Mouse (Mus musculus) fat pad, adult 2 months (tissue): ENCODE results near the gene Gm21188.
"Not testable (repeated sequence)": the region's sequence is repeated elsewhere in the genome, so short reads cannot be mapped to it uniquely, and the experiment has no call there.

Experiments
- DNase-seq: peaks from one replicate; pipeline ENCODE4 v3.0.0-alpha.2; 2011; ENCODE audit warnings: low read depth, low spot score; ENCODE audit errors: extremely low read depth

Gm21188 gene

DNA sequence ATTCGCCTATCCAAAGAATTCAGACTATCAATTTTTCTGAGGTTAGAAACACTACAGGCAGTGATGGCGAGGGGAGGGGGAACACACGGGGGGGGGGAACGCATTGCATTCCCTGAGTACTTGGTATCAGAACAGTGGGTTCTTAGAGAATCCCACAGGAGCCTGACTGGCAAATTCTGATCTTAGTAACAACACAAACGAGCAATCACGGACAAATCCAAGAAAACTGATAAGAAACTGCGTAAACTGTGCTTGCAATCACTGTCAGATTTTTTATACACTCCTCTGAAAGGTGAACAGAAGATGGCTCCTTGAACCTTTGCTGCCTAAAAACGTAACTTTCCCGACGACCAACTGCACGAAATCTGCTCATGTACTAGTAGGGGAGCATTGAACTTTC lies 24.6 kb downstream of the Gm21188 start:
- DNase-seq: not testable (repeated sequence)

DNA sequence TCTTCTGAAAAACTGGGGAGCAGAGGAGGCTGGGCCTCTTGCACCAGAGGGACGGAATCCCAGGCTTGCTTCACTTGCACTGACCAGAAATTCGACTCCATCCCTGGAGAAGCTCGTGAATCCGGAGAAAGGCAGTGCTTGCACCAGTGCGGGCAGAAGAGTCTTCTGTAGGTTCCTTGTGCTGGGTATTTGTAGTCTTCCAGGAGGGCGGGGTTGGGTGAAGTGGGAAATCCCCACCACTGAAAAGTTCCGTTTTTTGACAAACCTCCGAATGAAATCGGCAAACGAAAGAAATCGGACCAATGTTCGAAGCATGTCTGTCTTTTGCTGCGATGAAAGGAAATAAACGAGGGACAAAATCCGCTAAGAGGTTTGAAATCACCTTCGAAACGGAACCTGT lies 25.1 kb downstream of the Gm21188 start, which contains the start of gene Gm36079:
Gene Gm36079, minus strand, starts transcription at position 101 of the 400 bp plus-strand sequence.
- DNase-seq: not testable (repeated sequence)

DNA sequence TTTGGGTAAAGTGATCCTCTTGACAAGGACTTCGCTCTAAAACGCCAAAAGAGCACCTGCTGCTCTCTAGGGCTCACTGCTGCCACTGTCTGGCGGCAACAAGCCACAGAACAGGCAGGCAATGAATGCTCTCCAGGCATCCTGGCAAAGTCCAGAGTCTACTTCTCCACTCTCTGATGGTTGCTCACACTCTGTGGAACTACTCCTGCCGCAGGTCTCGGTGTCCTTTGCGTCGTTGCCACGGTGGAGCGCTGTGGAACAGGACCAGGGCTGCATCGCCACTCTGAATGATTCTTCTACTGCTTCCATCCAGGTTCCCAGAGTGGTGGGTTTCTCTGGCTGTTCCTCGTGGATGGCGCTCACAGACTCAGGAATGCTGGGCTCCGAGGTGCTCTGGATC lies 25.6 kb downstream of the Gm21188 start:
- DNase-seq: not testable (repeated sequence)

DNA sequence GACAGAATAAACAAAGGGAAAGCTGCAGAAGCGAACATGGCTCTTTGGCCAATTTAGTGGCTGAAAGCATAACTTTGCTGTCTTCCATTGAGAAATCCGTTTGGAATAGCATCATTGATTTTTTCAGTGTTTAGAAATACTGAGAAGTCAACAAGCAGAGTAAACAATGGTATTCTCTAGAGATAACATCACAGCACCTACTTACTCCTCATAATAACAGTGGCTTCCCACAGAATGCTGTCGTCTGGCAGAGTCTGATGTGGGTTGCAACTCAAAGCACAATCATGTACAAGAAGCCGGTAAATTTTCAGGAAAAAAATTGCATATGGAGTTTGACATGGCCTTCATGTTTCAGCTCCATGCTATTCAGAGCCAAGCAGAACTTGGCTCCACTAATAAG lies 26.4 kb downstream of the Gm21188 start:
- not testable (repeated sequence) for DNase-seq

DNA sequence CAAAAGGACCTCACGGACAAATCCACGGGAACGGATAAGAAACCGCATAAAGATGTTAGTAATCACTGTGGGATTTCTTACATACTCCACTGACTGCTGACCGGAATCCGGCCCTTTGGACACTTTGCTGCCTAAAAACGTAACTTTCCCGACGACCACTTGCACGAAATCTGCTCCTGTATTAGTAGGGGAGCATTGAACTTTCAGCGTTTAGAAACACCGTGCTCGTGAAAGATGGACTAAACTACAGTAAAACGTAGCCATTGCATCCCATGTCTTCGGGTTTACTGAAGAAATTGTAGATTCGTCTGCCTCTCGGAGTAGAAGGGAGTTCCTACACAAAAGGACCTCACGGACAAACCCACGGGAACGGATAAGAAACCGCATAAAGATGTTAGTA lies 27.0 kb downstream of the Gm21188 start:
- not testable (repeated sequence) for DNase-seq

DNA sequence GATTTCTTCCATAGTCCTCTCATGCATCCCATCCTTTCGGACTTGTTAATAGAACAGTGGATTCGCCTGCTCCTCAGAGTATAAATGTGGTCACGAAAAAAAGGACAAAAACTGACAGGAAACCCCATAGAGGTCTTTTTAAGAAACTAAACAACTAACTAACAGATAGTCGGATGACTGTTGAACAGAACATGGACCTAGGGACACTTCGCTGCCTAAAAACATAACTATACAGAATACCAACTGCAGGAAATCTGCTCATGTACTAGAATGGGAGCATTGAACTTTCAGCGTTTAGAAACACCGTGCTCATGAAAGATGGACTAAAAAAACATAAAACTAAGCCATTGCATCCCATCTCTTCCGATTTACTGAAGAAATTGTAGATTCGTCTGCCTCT lies 27.4 kb downstream of the Gm21188 start:
- not testable (repeated sequence) for DNase-seq

DNA sequence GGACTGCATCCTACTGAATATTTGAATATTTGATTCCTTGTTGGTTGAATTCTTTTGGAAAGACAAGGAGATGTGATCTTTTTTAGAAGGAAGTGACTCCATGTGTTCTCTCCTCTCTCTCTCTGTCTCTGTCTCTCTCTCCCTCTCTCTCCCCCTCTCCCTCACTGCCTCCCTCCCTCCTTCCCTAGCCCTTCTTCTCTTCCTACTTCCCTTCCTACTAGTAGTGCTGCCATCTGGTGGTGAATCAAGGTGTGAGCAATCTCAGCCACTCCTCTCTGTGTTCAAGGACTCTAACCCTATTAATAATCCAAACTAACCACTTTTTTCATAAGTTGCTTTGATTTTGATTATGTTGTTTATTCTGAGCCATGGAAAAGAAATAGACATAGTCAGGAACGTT lies 30.5 kb downstream of the Gm21188 start:
- DNase-seq: not testable (repeated sequence)

DNA sequence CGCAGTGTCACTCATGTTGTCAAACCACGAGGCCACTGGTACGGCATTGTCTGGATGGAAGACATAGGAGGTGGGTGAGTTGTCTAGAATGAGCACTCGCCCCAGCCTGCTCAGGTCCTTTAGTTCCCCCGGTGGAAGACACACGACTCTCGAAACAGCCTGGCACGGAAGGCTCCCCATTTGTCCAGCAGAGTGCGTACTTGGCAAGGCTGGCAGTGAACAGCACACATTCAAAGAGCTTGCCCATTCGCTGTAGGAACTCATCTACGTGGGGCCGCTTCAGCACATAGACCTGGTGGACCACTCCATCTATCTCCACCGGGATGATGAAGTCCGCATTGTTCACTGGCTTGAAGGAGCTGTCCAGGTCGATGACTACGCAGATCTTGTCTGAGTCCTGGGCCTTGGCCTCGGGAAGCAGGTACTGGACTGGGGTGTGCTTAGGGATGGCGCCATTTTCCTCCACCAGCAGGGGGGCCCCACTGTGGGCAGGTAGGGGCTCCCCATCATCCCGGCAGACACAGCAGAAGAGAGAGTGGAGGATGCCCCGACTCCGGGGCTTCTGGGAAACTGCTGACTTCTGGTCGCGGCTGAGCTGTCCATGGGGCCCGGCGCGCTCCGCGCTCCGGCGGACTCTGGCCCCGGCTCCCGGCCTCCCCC lies 36.5 kb downstream of the Gm21188 start:
- not testable (repeated sequence) for DNase-seq

DNA sequence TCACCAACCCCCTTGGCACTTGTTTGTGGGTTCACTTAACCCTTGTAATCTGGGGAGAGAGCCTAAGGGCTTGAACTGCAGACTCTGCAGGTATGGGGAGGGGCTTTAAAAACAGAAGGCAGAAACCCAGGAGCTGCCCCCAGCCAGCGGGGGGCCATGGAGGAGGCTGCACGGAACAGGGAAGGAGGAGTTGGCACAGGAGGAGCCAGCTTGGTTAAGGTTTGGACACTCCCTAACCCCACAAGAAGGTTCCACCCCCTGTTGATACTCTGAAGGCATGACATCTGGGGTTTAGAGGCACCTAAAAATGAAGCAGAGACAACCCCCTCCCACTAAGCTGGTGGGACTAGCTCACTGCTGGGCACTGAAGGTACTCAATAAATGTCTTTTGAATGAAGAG lies 38.0 kb downstream of the Gm21188 start:
- not testable (repeated sequence) for DNase-seq

DNA sequence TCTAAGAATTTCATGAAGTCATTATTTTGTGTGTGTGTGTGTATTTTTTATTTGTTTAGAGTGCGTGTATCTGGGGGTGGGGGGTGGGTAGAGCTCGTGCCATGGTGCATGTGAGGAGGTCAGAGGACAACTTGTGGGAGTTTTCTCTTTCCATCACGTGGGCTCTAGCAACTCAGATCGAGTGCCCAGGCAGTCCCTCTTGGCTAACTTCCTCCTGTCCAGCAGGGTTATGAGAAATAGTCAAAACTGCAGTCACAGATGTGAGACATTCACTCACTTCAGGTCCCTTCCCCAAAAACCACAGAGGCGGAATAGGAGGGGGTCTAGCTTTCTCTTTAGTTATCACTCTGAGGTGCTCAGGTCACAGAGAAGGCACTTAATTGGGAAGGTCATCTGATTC lies 38.5 kb downstream of the Gm21188 start:
- DNase-seq: not testable (repeated sequence)

DNA sequence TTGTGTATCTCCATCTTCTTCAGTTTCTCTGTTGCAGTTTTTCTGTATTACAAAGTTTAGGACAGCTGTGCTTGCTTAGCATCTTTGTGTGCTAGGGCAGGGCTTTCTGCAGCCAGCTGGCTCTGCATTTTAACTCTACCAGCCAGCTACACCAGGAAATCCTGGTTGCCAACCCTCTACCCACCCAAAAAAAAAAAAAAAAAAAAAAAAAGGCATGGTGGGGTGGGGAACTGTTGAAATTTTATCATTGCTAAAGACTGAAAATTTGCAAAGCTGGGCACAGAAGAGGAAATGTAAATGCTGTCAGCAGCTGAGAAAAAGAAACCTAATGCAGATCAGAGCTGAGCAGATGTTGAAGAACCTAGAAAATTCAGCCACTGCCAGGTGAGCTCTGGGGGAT lies 41.9 kb downstream of the Gm21188 start:
- not testable (repeated sequence) for DNase-seq

DNA sequence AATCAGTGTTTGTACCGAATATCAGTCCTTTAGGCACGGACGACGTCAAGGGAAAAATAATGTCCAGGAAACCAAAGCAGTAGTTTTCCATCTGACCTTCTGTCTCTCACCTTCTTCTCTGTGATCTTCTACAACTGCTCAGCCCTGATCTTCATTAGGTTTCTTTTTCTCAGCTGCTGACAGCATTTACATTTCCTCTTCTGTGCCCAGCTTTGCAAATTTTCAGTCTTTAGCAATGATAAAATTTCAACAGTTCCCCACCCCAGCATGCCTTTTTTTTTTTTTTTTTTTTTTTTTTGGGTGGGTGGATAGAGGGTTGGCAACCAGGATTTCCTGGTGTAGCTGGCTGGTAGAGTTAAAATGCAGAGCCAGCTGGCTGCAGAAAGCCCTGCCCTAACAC lies 52.8 kb downstream of the Gm21188 start:
- not testable (repeated sequence) for DNase-seq

DNA sequence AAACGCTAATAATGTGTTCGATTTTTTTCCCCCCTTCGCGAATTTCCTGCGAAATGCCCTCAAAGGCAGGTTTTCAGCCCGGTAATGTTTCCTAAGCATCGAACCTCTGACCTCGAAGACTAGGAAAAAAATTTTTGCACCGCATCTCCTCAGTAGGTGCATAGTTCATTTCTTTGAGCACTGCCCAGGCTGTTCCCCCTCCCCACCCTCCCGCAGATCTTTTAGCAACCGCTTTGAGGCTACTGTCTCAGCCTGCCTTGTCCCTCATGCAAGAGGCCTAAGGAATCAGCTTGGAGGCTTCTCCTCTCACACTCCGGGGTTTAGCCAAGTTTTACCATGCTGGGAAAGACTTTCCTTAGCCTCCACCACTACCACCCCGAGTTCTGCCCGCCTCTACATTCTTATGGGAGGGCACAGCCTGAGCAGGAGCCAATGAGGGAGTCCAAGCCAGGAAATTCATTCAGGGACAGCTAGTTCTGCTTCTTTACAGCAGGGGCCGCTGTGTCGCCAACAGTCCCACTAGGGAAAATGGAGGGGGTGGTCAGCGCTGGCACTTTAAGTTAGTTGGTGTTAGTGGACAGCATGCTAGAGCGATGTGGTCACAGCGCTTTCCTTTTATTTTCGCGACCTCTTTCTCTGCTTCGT lies 53.4 kb downstream of the Gm21188 start:
- DNase-seq: not testable (repeated sequence)

DNA sequence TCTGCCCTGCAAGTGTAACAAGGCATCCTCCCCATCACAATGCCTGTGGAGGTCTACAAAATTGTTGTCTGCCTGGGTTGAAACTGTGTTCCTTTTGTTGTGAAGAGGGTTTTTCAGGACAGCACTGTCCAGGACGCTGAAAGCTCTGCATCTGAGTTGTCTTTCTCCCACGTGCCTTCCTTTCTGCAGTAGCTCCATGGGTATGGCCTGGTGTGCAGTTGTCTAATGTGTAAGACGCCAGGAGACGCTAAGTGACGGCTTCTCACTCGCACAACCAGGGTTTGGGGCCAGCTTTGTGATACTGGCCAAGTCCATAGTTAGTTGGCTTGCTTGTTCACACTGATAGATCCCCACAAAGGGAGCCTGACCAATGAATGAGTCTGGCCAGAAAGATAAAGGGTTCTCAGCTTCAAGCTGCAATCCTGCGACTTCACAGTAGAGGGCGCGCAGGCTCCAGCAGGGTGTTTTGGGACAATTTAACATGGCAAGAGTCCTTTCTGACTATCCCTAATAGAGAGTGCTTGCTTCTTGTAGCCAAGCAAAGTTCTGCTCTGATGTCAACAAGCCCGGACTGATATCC lies 60.0 kb downstream of the Gm21188 start:
- not testable (repeated sequence) for DNase-seq

DNA sequence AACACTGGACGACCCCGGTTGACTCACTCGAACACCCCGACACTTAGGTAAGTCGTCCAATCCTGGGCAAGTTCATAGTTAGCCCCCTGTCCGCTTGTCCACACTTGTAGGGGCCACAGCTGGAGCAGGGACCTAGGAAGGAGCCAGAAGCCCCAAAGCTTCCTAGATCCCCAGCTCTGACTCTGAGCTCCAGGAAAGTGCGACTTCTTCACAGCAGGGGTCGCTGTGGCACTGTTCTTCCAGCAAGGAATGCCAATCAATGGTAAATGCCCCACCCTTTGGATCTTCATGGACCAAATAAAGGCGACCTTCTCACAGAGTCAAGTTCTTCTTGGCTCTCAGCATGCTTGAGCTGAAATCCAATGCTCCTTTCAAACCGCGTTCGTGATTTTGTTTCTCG lies 60.7 kb downstream of the Gm21188 start:
- not testable (repeated sequence) for DNase-seq
